Mouse (Mus musculus) monocyte, adult 2 months (primary cell): ENCODE measurements around the gene Cyct.

ENCODE experiments used
- DNase-seq, 2 experiments: peaks; one replicate each; pipeline ENCODE4 v3.0.0; 2022; ENCODE audit warnings: low spot score in 2 of 2, low read depth in 1 of 2

Cyct gene

DNA sequence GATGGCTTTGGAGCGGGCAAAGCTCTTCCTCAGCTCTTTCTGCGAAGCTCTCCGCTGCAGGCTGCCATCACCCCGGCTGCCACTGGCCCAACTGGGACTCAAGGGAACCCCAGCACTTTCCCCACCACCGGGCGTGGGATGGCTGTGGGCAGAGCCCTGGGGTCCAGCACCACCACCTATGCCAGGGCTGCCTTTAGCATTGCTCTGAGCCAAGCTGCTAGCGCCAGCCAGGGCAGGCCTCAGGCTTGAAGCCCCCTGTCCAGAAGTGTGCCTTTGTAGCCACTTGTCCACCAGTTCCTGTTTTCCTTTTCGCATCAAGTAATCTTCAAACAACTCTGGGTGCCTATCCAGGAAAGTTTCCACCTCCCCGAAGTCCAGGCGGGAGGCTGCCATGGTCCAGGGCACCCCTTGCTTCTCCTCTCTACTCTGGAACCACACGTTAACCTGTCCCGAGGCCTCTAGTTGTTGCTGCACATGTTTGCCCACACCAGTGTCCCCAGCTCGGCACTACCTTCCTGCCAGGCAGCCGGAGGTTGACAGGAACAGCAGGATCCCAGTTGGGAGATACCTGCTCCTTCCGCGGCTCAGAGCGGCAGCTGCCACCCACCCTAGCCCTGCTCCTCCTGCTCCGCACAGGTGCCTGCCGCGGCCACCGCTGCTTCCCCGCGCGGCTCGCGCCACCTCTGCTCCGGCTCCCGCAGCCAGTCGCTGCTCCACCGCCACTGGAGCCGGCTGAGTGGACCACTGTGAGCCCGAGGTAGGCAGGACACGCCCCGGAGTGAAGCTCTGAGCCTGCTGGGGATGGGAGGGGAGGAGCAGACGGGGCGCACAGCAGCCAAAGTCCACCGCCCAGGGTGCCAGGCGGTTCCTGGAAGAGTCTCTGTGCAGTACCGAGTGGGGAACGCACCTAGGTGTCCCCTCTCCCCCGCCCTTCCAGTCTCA lies 21.8 kb downstream of the Cyct start, which contains the start of gene Pde11a:
Gene Pde11a (minus strand): TSS at position 560 of the 942 bp plus-strand sequence.
- no peak for DNase-seq

DNA sequence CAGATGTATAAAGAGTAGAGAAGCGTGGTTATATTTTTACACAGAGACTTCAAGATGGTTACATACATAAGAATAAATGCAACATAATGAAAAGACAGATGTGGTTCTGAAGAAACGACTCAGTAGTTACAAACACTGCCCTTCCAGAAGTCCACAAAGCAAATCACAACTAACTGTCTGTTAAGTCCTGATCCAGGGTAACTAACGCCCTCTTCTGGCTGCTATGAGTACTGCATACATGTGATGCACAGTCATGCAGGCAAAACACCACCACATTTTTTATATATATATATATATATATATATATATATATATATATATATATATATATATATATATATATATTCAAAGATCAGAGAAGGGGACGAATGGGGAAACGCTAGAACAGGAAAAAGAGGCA lies 25.7 kb downstream of the Cyct start:
- DNase-seq = no peak

DNA sequence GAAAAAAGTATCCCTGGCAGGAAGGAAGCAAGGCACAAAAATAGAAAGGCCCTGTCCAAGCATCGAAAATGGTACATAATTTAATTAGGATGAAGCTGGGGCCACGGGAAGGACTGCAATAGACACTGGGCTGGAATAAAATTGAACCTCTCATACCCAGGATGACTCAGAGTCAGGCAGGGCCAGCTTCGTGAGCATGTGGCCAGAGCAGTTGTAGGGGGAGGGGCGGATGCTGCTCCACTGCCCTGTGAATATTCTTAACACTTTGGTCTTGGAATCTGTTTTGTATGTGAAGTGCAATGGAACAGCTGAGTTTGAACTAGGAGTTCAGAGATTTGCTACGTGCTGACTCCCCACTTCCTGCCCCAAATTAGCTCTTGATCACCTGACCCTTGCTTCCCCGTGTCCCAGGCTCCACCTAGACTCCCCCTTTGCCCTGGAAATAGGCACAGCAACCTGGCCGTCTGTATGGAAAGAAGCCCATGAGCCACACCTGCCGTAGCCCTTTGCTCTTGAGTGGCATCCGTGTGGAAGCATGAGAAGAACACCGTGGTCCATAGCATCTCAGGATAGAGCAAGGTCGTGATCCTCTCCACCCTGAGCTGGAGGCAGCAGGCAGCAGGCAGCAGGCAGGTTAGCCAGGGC lies 28.0 kb downstream of the Cyct start:
- DNase-seq = no peak

DNA sequence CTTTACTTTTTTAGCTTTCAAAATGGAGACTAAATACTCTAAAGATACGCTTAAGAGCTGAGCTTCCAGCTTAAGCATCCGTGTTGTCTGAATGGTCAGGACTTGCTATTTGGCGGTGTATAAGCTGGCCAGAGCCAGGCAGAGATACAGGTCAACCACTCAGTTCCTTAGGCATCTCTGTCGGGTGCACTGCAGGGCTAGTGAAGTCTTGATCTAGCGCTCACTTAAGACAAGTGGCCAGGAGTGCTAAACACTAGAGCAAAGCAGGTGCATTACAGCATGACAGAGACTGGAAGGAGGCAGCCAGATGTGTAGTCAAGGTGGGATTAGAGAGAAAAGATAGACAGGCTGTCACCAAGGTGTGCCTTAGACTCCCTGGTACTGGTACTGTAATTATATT lies 30.2 kb downstream of the Cyct start:
- DNase-seq = no peak

DNA sequence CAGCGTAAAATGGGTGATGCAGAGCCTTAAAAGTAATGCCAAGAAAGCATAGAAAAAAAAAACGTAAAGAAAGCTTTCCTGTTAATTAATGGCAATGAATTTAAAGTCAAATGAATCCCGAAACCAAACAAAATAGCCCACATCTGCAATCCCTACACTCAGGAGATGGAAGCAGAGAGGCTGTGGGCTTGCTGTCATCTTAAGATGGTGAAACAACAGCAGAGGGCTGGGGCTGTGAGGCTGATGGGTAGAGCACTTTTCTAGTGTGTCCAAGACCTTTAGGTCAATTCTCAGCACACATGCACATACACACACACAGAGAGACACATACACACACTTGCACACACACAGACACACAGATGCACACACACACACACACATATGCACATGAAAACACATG lies 34.1 kb downstream of the Cyct start:
- no peak for DNase-seq

DNA sequence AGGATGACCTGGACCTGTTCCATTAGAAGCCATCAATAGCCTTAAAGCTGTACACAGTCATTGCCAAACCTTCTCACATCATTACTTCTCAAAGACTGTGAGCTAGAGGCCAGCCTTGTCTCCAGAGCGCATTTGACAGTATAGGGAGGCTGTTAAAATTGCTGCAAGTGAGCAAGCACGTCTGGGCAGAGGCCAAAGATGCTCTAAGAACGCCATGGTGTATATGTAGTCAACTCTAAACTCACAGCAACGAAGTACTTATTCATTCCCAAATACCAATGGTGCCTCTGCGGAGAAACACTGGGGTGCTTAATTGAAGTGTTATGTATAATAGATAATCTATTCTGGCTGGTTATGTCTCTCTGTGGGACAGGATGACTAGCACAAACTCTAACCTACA lies 35.8 kb downstream of the Cyct start:
- no peak for DNase-seq

DNA sequence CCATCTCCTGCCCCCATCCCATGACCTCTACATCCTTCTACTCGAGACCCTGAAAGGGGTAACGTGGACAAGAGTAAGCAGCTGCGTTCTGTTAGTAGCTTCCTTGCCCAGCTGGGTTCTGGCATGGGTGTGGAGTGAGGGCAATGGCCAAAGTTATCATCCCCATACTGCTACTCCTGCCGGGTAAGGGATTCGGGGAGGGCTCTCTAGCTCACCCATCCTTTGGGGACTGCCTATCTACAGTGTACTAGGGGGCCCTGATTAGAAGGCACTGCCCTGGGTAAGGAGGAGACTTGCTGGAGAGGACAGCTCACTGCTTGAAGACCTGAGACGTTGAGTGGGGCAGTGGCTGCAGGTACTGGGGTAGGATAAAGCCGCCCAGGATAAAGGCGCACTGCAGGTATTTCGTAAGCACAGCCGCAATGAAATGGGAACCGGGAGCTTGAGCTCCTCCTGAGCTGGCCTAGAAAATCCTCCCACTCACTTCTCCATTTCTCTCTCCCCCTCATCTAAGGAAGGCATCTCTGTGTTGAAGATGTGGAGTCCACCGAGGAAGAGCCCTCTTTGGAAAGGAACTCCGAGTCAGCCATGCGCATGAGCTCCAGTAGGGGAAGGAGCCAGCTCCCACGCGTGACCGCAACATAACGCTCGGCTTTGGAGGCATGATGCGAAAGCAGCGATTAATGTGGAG lies 36.9 kb downstream of the Cyct start:
- DNase-seq = no peak

DNA sequence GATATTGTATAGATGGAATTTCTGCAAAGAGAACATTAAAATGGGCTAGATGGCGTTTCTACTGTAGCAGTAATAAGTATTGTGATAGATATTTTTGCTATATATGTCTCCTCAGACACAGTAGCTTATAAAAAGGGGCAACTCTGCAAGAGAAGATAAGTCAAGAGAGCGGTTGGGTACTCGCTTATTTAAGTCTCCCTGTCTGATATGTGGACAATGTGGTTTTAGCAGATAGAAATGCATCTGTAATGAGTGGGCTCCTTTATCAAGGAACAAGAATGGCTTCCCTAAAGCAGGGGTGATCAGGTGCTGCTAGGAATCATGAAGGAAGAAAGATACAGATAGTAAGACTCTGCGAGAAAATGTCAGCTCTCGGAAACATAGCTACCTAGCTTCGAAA lies 39.9 kb downstream of the Cyct start:
- no peak for DNase-seq

DNA sequence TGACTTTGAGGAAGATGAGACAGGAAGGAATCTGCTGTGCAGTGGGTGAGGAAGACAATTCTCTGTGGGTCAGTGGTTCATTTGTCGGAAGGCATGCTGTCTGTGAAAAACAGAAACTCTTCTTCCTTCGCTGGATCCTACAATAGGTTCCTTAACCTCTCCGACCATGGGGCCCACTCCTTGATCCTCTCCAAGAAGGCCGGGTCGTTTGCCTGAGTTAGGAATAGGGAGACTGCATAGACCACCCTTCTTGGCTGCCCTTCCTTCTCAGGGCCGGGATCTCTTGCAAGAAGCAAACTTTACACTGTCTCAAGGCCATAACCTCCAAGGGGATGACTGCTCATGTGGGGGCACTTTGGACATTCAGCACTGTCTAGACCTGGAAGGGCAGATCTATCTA lies 41.0 kb downstream of the Cyct start:
- DNase-seq = no peak
